In genomic region chr7:100009640-100010039, GRCm38 (mm10) we compare ENCODE assay signal across 8 mouse cellular contexts. TPM values are rescaled to one million over a fixed set of nuclear protein-coding genes. Genes with fewer than 3 reads are reported as not detected.
DNase-seq lines count a peak whose midpoint lies in the region; ATAC-seq lines count a peak whose summit lies in the region.

No protein-coding gene starts in this region.

- peak; percentile 58 to 66 for DNase-seq in cerebellum, adult 18-20 months
- peak; percentile 63 for DNase-seq in c-Kit-positive CD71-negative TER-119-negative erythroid progenitor cells, embryonic 14.5 days (ENCODE audit: low read depth)
- DNase-seq in intestine, embryonic 14.5 days (ENCODE audit: low spot score) = peak; percentile 85
- DNase-seq in left cerebral cortex, postnatal 36 days (ENCODE audit: low spot score in 2 of 2) = peak; percentile 29 to 34
- DNase-seq in spleen, postnatal 10 days (ENCODE audit: low spot score in 2 of 2) = peak; percentile 40 to 71

- ATAC-seq in cerebellum, adult (ENCODE audit: insufficient number of reproducible peaks, low FRiP score, low TSS enrichment) = no peak
- peak; percentile 83 for ATAC-seq in frontal cortex, adult (ENCODE audit: low TSS enrichment)
- peak; percentile 36; the same call in 1 of the 2 replicates for ATAC-seq in intestine, embryonic 14.5 days (replicated peaks; ENCODE audit: low FRiP score, low TSS enrichment, low read depth)
- peak; percentile 81; the same call in 1 of the 2 replicates for ATAC-seq in monocyte, adult 5-6 weeks (replicated peaks; ENCODE audit: insufficient number of reproducible peaks, low FRiP score, low TSS enrichment, poor library complexity, severe bottlenecking)

- 0 out of 2 replicates have a peak, but pooled peaks cover 3% of the 10 kb centered on the region for H3K4me1 ChIP-seq in intestine, embryonic 14.5 days (replicated peaks; ENCODE audit: control insufficient read depth, insufficient read depth, low read length)

- H3K27ac ChIP-seq in intestine, embryonic 14.5 days (ENCODE audit: low read depth) = no peak overlapping the region

- intact Hi-C loops in left cerebral cortex, postnatal 36 days (cut with DNase I) = loop anchor here (5.0 kb wide), 1 partner anchor 98 kb away; no protein-coding TSS in a partner anchor

- H3K9ac ChIP-seq in intestine, embryonic 14.5 days (ENCODE audit: low read length) = no peak overlapping the region

- H3K36me3 ChIP-seq in intestine, embryonic 14.5 days (ENCODE audit: control insufficient read depth, insufficient read depth, low read length) = no peaks in the 10 kb centered on the region

- H3K4me3 ChIP-seq in intestine, embryonic 14.5 days (ENCODE audit: low read depth, low read length) = no peak overlapping the region

- no peaks in the 10 kb centered on the region for H3K9me3 ChIP-seq in intestine, embryonic 14.5 days (ENCODE audit: control insufficient read depth, low read length)

- no peak overlapping the region for H3K4me2 ChIP-seq in intestine, embryonic 14.5 days (ENCODE audit: low read length)

- peaks cover 46% of the 10 kb centered on the region for H3K27me3 ChIP-seq in intestine, embryonic 14.5 days (replicated peaks; ENCODE audit: control insufficient read depth, insufficient read depth, low read length)

- 14% methylated on average over 11 of the region's 11 CpGs for WGBS in intestine, embryonic 14.5 days

RNA-seq across cellular contexts. Expression of gene Chrdl2, which starts 3.7 kb away (rescaled TPM):
- 1.1 and 1.4 TPM in 2 replicates for polyA plus RNA-seq in intestine, embryonic 14.5 days (2014; fragmentation: Nextera tagmentation; extraction: Ambion mirVana)
- under 1 TPM in 1 of 2 experiments, not detected in 1; 0.70 TPM for total RNA-seq in left cerebral cortex, postnatal 36 days (2021)
- not detected in 3 replicates for total RNA-seq in monocyte, adult 5-6 weeks (2017)

RNA-seq across cellular contexts. Expression of gene Rnf169, which starts 29.4 kb away (rescaled TPM):
- 5.8 and 6.7 TPM in 2 replicates for polyA plus RNA-seq in intestine, embryonic 14.5 days (2014; fragmentation: Nextera tagmentation; extraction: Ambion mirVana)
- 10 to 100 TPM; 49.1 to 49.3 TPM for total RNA-seq in left cerebral cortex, postnatal 36 days (2021)
- total RNA-seq in monocyte, adult 5-6 weeks (2017) = 19.5 to 62.6 TPM (median 41.4 TPM) in 3 replicates

Comparison
In these comparisons a context has a peak if more than half of its experiments do, and no peak if none do; other contexts are left out.
1. DNase-seq: peak in every context shown above with its lines; median percentile 85 in intestine, embryonic 14.5 days; 63 in c-Kit-positive CD71-negative TER-119-negative erythroid progenitor cells, embryonic 14.5 days; 62 in cerebellum, adult 18-20 months; 56 in spleen, postnatal 10 days; 32 in left cerebral cortex, postnatal 36 days.